Mouse (Mus musculus) testis, adult 2 months (tissue): ENCODE measurements around the gene Grin2b.

Experiments
- CTCF ChIP-seq: fragments of 200-500 bp; IDR thresholded peaks from 2 replicates; pipeline ENCODE4 v1.5.1; 2012; ENCODE audit warnings: low read depth, mild to moderate bottlenecking, inconsistent platforms, low read length, moderate library complexity; ENCODE audit not compliant: control insufficient read depth, insufficient read depth, insufficient replicate concordance
- POLR2A ChIP-seq: fragments of 200-500 bp; IDR thresholded peaks from 2 replicates; pipeline ENCODE4 v1.6.1; 2012; ENCODE audit warnings: low read depth, mild to moderate bottlenecking, inconsistent platforms, low read length, moderate library complexity; ENCODE audit not compliant: control insufficient read depth

DNA sequence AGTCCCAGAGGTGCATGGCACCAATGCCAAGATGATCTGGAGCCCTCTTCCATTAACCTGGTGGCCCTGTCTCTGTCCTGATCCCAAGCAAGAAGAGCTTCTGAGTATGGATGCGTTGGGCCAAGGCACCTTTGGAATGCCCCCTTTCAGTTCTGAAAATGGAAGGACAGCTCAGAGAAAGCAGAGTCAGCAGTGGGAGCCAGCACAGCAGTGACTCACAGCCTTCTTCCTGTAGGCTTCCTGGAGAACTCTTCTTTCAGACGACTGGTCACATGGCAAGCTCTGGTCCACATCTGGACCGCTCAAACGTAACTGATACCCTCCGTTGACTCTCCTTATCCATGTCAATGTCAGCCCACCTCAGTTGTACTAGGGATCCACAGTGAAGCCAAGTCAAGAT, 221.6 kb downstream of the Grin2b start:
- no peak for TF ChIP-seq CTCF
- TF ChIP-seq POLR2A, result no peak
